In genomic region chr3:83910707-83911106, GRCm38 (mm10) we compare ENCODE assay signal across 25 mouse cellular contexts.
"Had no signal": no experiment of that assay in that cellular context is flagged by ENCODE, and none has a peak within 500 bp of the region (broad histone marks: within the 10 kb centered on the region; RNA-seq: fewer than 3 reads in every experiment).

No protein-coding gene starts in this region.

- H3K27me3 ChIP-seq: heart, embryonic 13.5 days; heart, embryonic 15.5 days; hindbrain, embryonic 13.5 days; hindbrain, embryonic 15.5 days; kidney, embryonic 15.5 days had no signal

- H3K4me2 ChIP-seq: heart, embryonic 11.5 days; heart, embryonic 13.5 days; heart, embryonic 15.5 days; hindbrain, embryonic 13.5 days; hindbrain, embryonic 15.5 days; kidney, embryonic 15.5 days had no signal

- H3K27ac ChIP-seq: gastrocnemius, adult 2 months; heart, adult 2 months; heart, embryonic 13.5 days; heart, embryonic 15.5 days; hindbrain, embryonic 13.5 days; hindbrain, embryonic 15.5 days; hindbrain, postnatal 0 days; kidney, embryonic 15.5 days; kidney, postnatal 0 days had no signal

- H3K9ac ChIP-seq: heart, embryonic 13.5 days; heart, embryonic 15.5 days; hindbrain, embryonic 13.5 days; hindbrain, embryonic 15.5 days; kidney, embryonic 15.5 days had no signal

- H3K4me1 ChIP-seq: heart, embryonic 13.5 days; heart, embryonic 15.5 days; hindbrain, embryonic 13.5 days; hindbrain, embryonic 15.5 days; kidney, embryonic 15.5 days had no signal

- ATAC-seq: forebrain, embryonic 16.5 days; hindbrain, postnatal 0 days; intestine, embryonic 16.5 days had no signal

- H3K4me3 ChIP-seq: gastrocnemius, adult 2 months; heart, adult 2 months; heart, embryonic 13.5 days; heart, embryonic 15.5 days; hindbrain, embryonic 13.5 days; hindbrain, embryonic 15.5 days; kidney, embryonic 15.5 days had no signal

- DNase-seq: gastrocnemius, adult 2 months; gastrocnemius, postnatal 10 days; gastrocnemius, postnatal 25 days; heart, adult 11 months; heart, adult 2 months; heart, postnatal 14 days; heart, postnatal 36 days; kidney, adult 11 months; kidney, adult 2 months; kidney, adult 9 months; kidney, postnatal 14 days; kidney, postnatal 36 days; layer of hippocampus, adult 9-11 months; layer of hippocampus, postnatal 36 days; left cerebral cortex, postnatal 4 days had no signal

- H3K9me3 ChIP-seq: heart, embryonic 13.5 days; heart, embryonic 15.5 days; hindbrain, embryonic 13.5 days; hindbrain, embryonic 15.5 days; kidney, embryonic 15.5 days had no signal
